Mouse (Mus musculus): ENCODE measurements around the gene Pdia3.

- TF ChIP-seq CTCF (IDR thresholded peaks at IDR 0.05; ENCODE audit: borderline replicate concordance, insufficient read depth, low read depth, low read length) (no peak), POLR2A (IDR thresholded peaks at IDR 0.05; ENCODE audit: borderline replicate concordance, insufficient read depth, low read length) (no peak)
Measured at GRCm38 (mm10) chr2:121418476-121418875, 4.9 kb downstream of the Pdia3 start.
